Mouse (Mus musculus) intestine, embryonic 15.5 days (tissue): ENCODE data around the gene Paqr5. TPM values are rescaled to one million over a fixed set of nuclear protein-coding genes. Genes with fewer than 3 reads are reported as not detected.

Experiments used
- polyA plus RNA-seq: library from polyadenylated mRNA; unstranded; fragments of >200 nt; fragmentation: Nextera tagmentation; extraction: Ambion mirVana; gene quantifications from 2 replicates; pipeline ENCODE4 v1.2.1, GENCODE M21; 2015

Paqr5 gene
- polyA plus RNA-seq, 1 experiment from 2014 or later = 7.6 TPM

Other genes with a start within 250 kb of the Paqr5 start
- gene Rplp1, start 112.3 kb downstream of the Paqr5 start, polyA plus RNA-seq = 1,374 and 1,471 TPM in 2 replicates
- 83.2 and 92.6 TPM in 2 replicates for gene Kif23, start 80.1 kb downstream of the Paqr5 start, polyA plus RNA-seq
- gene Glce, start 95.8 kb upstream of the Paqr5 start, polyA plus RNA-seq = 17.7 and 20.8 TPM in 2 replicates